Mouse (Mus musculus): ENCODE data around the gene Rnf207.

DNA sequence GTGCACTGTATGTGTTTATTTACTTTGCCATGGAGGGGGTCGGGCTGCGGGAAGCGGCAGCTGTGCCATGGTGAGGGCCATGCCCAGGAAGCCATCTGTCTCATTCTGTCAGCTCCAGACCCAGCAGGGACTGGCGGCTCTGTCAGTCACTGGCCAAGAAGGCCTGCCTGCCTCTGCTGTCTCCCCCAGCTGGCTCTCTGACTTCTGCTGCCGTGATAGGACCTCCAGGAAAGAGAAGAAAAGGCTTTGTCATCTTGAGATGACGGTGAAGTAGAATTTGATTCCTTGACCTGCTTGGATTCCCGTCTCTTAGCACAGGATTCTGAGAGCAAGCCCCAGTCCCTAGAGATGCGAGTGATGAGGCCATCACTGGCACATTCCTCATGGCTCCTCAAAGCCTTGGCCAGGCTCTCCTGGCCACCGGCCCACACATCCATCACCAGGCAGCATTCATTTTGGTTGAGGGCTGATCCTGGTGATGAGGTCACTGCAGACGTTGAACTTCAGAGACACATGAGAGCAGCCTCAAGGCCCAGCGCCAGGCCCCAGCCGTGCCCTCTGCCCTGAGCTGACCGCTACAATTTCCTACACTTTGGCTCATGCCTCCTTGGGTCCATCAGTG, 50.9 kb downstream of the Rnf207 start:
- no peak for TF ChIP-seq POLR2A (IDR thresholded peaks at IDR 0.05; ENCODE audit: borderline replicate concordance, extremely low read depth, insufficient read depth, insufficient read length, poor library complexity, severe bottlenecking)
- TF ChIP-seq CTCF (IDR thresholded peaks at IDR 0.05; ENCODE audit: borderline replicate concordance, extremely low read depth, insufficient read depth, insufficient read length) = no peak

Measured in brain, embryonic 14.5 days (tissue).